Comparison of ENCODE assay signal across 16 mouse cellular contexts in the genomic region with DNA sequence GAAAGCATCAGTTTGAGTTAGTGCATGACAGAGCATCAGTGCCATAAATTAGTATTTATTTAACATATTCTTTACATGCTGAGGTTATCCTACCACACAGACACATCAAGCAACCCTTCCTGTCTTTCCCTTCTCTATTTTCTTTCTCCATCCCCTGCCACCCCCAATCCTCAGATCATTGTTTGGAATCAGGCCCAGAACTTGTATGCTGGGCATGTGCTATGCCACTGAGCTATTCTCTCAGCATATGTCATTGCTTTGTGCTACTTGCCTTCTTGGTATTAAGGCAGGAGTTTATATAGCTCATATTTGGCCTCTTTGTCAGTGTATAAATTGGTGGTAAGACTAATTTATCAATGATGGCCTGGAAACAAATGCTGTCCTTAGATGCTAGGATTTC.
"Had no signal": no experiment of that assay in that cellular context is flagged by ENCODE, and none has a peak within 500 bp of the region (broad histone marks: within the 10 kb centered on the region; RNA-seq: fewer than 3 reads in every experiment).

No protein-coding gene starts in this region.

- H3K27me3 ChIP-seq: megakaryocyte, embryonic 14.5 days; midbrain, embryonic 13.5 days; neural tube, embryonic 12.5 days; stomach, embryonic 15.5 days had no signal

- H3K4me1 ChIP-seq: megakaryocyte, embryonic 14.5 days; stomach, embryonic 15.5 days had no signal

- H3K4me3 ChIP-seq: megakaryocyte, embryonic 14.5 days; midbrain, embryonic 13.5 days; neural tube, embryonic 12.5 days; stomach, embryonic 15.5 days had no signal

- H3K9me3 ChIP-seq: midbrain, embryonic 13.5 days; neural tube, embryonic 12.5 days; stomach, embryonic 15.5 days had no signal

- H3K36me3 ChIP-seq: neural tube, embryonic 12.5 days; stomach, embryonic 15.5 days had no signal

- ATAC-seq: midbrain, embryonic 13.5 days; midbrain, embryonic 16.5 days had no signal

- H3K9ac ChIP-seq: lung, embryonic 14.5 days; midbrain, embryonic 13.5 days; neural tube, embryonic 12.5 days; stomach, embryonic 15.5 days had no signal

- H3K27ac ChIP-seq: macrophage; midbrain, embryonic 13.5 days; neural tube, embryonic 12.5 days; stomach, embryonic 15.5 days; stomach, postnatal 0 days had no signal

- H3K4me2 ChIP-seq: lung, embryonic 14.5 days; midbrain, embryonic 11.5 days; midbrain, embryonic 13.5 days; neural tube, embryonic 12.5 days; stomach, embryonic 15.5 days had no signal

- DNase-seq: lung, adult 18-20 months; lung, embryonic 14.5 days; lung, postnatal 14 days; lung, postnatal 36 days; right cerebral cortex, postnatal 25 days; thymus, adult 2 months; thymus, postnatal 25 days; thymus, postnatal 4 days had no signal
